Mouse (Mus musculus) thymus, adult 2 months (tissue): Measurements from ENCODE around the gene Syt16.

Source experiments
- CTCF ChIP-seq: fragments of 200-500 bp; IDR thresholded peaks from 2 replicates; pipeline ENCODE4 v1.5.1; 2012; ENCODE audit warnings: mild to moderate bottlenecking, control low read depth, low read length, moderate library complexity, borderline replicate concordance; ENCODE audit not compliant: control insufficient read depth, poor library complexity, insufficient read depth; ENCODE audit errors: extremely low read depth
- POLR2A ChIP-seq: fragments of 200-500 bp; IDR thresholded peaks from 2 replicates; pipeline ENCODE4 v1.6.1; 2012; ENCODE audit warnings: mild to moderate bottlenecking, low read length, control low read depth, moderate library complexity; ENCODE audit not compliant: control insufficient read depth, poor library complexity, insufficient read depth; ENCODE audit errors: extremely low read depth

GRCm38 (mm10) chr12:74093110-74093509, 95.6 kb downstream of the Syt16 start:
- TF ChIP-seq CTCF (no peak), POLR2A (no peak)
